Mouse (Mus musculus) myocyte (in vitro differentiated cells): Measurements from ENCODE around the gene Ddx23. TPM values are rescaled to one million over a fixed set of nuclear protein-coding genes. Genes with fewer than 3 reads are reported as not detected.

Experiments
- H3K27me3 ChIP-seq: one replicate; pipeline ENCODE4 v1.6.1; 2011; ENCODE audit not compliant: control insufficient read depth, insufficient read depth, insufficient read length
- H3K36me3 ChIP-seq: one replicate; pipeline ENCODE4 v1.6.1; 2011; ENCODE audit not compliant: control insufficient read depth, insufficient read depth
- H3K4me2 ChIP-seq: one replicate; pipeline ENCODE4 v1.6.1; 2011; ENCODE audit warnings: low read depth, control low read depth
- H3K4me3 ChIP-seq: one replicate; pipeline ENCODE4 v1.5.1; 2011; ENCODE audit warnings: mild to moderate bottlenecking, control low read depth, moderate library complexity
- H3K79me2 ChIP-seq: one replicate; pipeline ENCODE4 v1.6.1; 2011; ENCODE audit not compliant: control insufficient read depth, insufficient read depth
- H3ac ChIP-seq: one replicate; pipeline ENCODE4 v1.6.1; 2011; ENCODE audit not compliant: control insufficient read depth, insufficient read length
- CEBPB ChIP-seq: IDR thresholded peaks from 2 replicates; pipeline ENCODE4 v1.6.1; 2011; ENCODE audit warnings: mild to moderate bottlenecking, moderate library complexity; ENCODE audit not compliant: poor library complexity, insufficient read depth, severe bottlenecking
- E2F4 ChIP-seq: IDR thresholded peaks from one replicate; pipeline ENCODE4 v1.6.1; 2011; ENCODE audit warnings: mild to moderate bottlenecking, control low read depth, moderate library complexity; ENCODE audit not compliant: insufficient read depth
- MAX ChIP-seq: IDR thresholded peaks from one replicate; pipeline ENCODE4 v1.6.1; 2011; ENCODE audit warnings: low read depth, mild to moderate bottlenecking, control low read depth
- MYOD1 ChIP-seq, 3 experiments: IDR thresholded peaks; one replicate each; pipeline ENCODE4 v1.6.1; 2011; ENCODE audit warnings: control low read depth in 2 of 3, low read depth in 2 of 3, mild to moderate bottlenecking in 2 of 3, moderate library complexity in 1 of 3; ENCODE audit not compliant: insufficient read length in 2 of 3, control insufficient read depth in 1 of 3
- MYOG ChIP-seq, 3 experiments: IDR thresholded peaks; one replicate each; pipeline ENCODE4 v1.6.1; 2011; ENCODE audit warnings: control low read depth in 2 of 3, low read depth in 2 of 3, mild to moderate bottlenecking in 2 of 3; ENCODE audit not compliant: insufficient read length in 2 of 3, control insufficient read depth in 1 of 3, insufficient read depth in 1 of 3
- POLR2A ChIP-seq: IDR thresholded peaks from one replicate; pipeline ENCODE4 v1.6.1; 2011; ENCODE audit warnings: low read depth, mild to moderate bottlenecking, control low read depth, moderate library complexity; ENCODE audit not compliant: insufficient read length
- POLR2AphosphoS2 ChIP-seq: IDR thresholded peaks from one replicate; pipeline ENCODE4 v1.6.1; 2011; ENCODE audit warnings: low read depth, control low read depth; ENCODE audit not compliant: insufficient read length
- REST ChIP-seq: IDR thresholded peaks from one replicate; pipeline ENCODE4 v1.6.1; 2011; ENCODE audit warnings: mild to moderate bottlenecking, control low read depth, moderate library complexity; ENCODE audit not compliant: insufficient read depth, insufficient read length
- SRF ChIP-seq: IDR thresholded peaks from one replicate; pipeline ENCODE4 v1.6.1; 2011; ENCODE audit warnings: low read depth; ENCODE audit not compliant: control insufficient read depth, insufficient read length
- TCF12 ChIP-seq: IDR thresholded peaks from one replicate; pipeline ENCODE4 v1.6.1; 2011; ENCODE audit warnings: mild to moderate bottlenecking, control low read depth; ENCODE audit not compliant: poor library complexity, insufficient read depth, severe bottlenecking
- TCF3 ChIP-seq: IDR thresholded peaks from one replicate; pipeline ENCODE4 v1.6.1; 2011; ENCODE audit warnings: low read depth, control low read depth; ENCODE audit not compliant: insufficient read length
- USF1 ChIP-seq: IDR thresholded peaks from one replicate; pipeline ENCODE4 v1.6.1; 2011; ENCODE audit warnings: low read depth, mild to moderate bottlenecking, control low read depth, moderate library complexity
- polyA plus RNA-seq: library from polyadenylated mRNA; unstranded; fragments of >200 nt; fragmentation: generic; extraction: Trizol; gene quantifications from one replicate; pipeline ENCODE4 v1.2.1, GENCODE M21; 2012; ENCODE audit warnings: missing spikeins

Ddx23 gene
- polyA plus RNA-seq, 1 experiment: 102 TPM

- Histone ChIP-seq H3K36me3 (no peaks in the 10 kb centered on the region), H3K4me3 (no peak overlapping the region), H3K27me3 (no peaks in the 10 kb centered on the region), H3K79me2 (peaks cover 34% of the 10 kb centered on the region), H3K4me2 (peak overlapping the region; percentile 61), H3ac (no peak overlapping the region)
- TF ChIP-seq POLR2A (no peak), TCF3 (no peak), SRF (no peak), USF1 (no peak), MYOG (IDR thresholded peaks at IDR 0.05; ENCODE audit: control insufficient read depth in 1 of 3, insufficient read depth in 1 of 3, insufficient read length in 2 of 3, low read depth in 2 of 3) (no peak), REST (no peak)
Observed at GRCm38 (mm10) chr15:98664042-98664907, 1.6 kb upstream of the Ddx23 start.

DNA sequence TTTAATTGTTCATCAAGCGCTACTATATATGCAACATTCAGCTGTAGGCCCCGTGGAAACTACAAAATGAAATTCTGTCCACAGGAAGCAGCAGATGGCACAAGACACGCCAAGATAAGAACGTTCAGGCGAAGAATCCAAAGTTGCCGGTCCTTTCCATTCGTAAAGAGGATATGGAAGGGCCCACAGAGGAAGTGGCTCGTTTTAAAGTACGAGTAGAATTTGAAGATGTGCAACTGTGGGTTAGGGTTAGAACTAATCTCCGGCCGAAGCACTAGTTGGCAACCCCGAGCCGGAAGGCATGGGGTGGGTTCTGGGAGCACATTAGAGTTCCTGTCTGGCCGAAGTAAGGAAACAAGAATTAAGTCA is 512 bp downstream of the Ddx23 start:
- Histone ChIP-seq H3K79me2 (peaks cover 35% of the 10 kb centered on the region), H3K36me3 (peaks cover 15% of the 10 kb centered on the region), H3K4me3 (peak overlapping the region; percentile 89), H3ac (peak overlapping the region; percentile 58), H3K27me3 (no peaks in the 10 kb centered on the region), H3K4me2 (peak overlapping the region; percentile 83)
- TF ChIP-seq USF1 (no peak), TCF3 (no peak), MYOG (IDR thresholded peaks at IDR 0.05; ENCODE audit: control insufficient read depth in 1 of 3, insufficient read depth in 1 of 3, insufficient read length in 2 of 3, low read depth in 2 of 3) (no peak), MAX (no peak), SRF (no peak), POLR2A (no peak), E2F4 (no peak), POLR2AphosphoS2 (no peak), MYOD1 (IDR thresholded peaks at IDR 0.05; ENCODE audit: control insufficient read depth in 1 of 3, insufficient read length in 2 of 3, low read depth in 2 of 3) (no peak), REST (no peak), CEBPB (no peak), TCF12 (no peak)

- no peak overlapping the region for H3K4me3 ChIP-seq
- H3ac ChIP-seq: no peak overlapping the region
- H3K27me3 ChIP-seq: no peaks in the 10 kb centered on the region
- no peak overlapping the region for H3K4me2 ChIP-seq
- TF ChIP-seq E2F4: no peak
- TF ChIP-seq SRF: no peak
- no peak for TF ChIP-seq REST
- TF ChIP-seq MYOD1 (IDR thresholded peaks at IDR 0.05; ENCODE audit: control insufficient read depth in 1 of 3, insufficient read length in 2 of 3, low read depth in 2 of 3): no peak
- TF ChIP-seq TCF12: no peak
- no peak for TF ChIP-seq USF1
- peaks cover 55% of the 10 kb centered on the region for H3K36me3 ChIP-seq
- H3K79me2 ChIP-seq: peaks cover 30% of the 10 kb centered on the region
Observed at GRCm38 (mm10) chr15:98656982-98657751, 5.5 kb downstream of the Ddx23 start.

- Histone ChIP-seq H3ac (no peak overlapping the region), H3K27me3 (no peaks in the 10 kb centered on the region), H3K4me2 (no peak overlapping the region), H3K36me3 (peaks cover 77% of the 10 kb centered on the region), H3K79me2 (no peaks in the 10 kb centered on the region), H3K4me3 (no peak overlapping the region)
- TF ChIP-seq MYOD1 (IDR thresholded peaks at IDR 0.05; ENCODE audit: control insufficient read depth in 1 of 3, insufficient read length in 2 of 3, low read depth in 2 of 3): no peak
- no peak for TF ChIP-seq POLR2A
- no peak for TF ChIP-seq MYOG (IDR thresholded peaks at IDR 0.05; ENCODE audit: control insufficient read depth in 1 of 3, insufficient read depth in 1 of 3, insufficient read length in 2 of 3, low read depth in 2 of 3)
- no peak for TF ChIP-seq SRF
- TF ChIP-seq MAX: no peak
- no peak for TF ChIP-seq REST
- TF ChIP-seq TCF12: no peak
- TF ChIP-seq CEBPB: no peak
- no peak for TF ChIP-seq E2F4
- TF ChIP-seq POLR2AphosphoS2: no peak
- TF ChIP-seq TCF3: no peak
- no peak for TF ChIP-seq USF1
Observed at GRCm38 (mm10) chr15:98652174-98652573, 10.5 kb downstream of the Ddx23 start.

- no peaks in the 10 kb centered on the region for H3K79me2 ChIP-seq
- H3K27me3 ChIP-seq: no peaks in the 10 kb centered on the region
- no peak overlapping the region for H3K4me3 ChIP-seq
- no peak overlapping the region for H3ac ChIP-seq
- TF ChIP-seq USF1 (no peak), POLR2AphosphoS2 (no peak), POLR2A (no peak), E2F4 (no peak), CEBPB (no peak), MYOD1 (IDR thresholded peaks at IDR 0.05; ENCODE audit: control insufficient read depth in 1 of 3, insufficient read length in 2 of 3, low read depth in 2 of 3) (no peak)
- H3K4me2 ChIP-seq: no peak overlapping the region
- H3K36me3 ChIP-seq: peaks cover 70% of the 10 kb centered on the region
Observed at GRCm38 (mm10) chr15:98651431-98651830, 11.3 kb downstream of the Ddx23 start.
